Mouse (Mus musculus) left cerebral cortex, postnatal 36 days (tissue): ENCODE measurements around the gene Rassf4. TPM values are rescaled to one million over a fixed set of nuclear protein-coding genes. Genes with fewer than 3 reads are reported as not detected.

Source experiments
- DNase-seq, 2 experiments: peaks; one replicate each; pipeline ENCODE4 v3.0.0; 2021 to 2022; ENCODE audit warnings: low spot score in 2 of 2, mixed read lengths in 1 of 2
- intact Hi-C: fragments of 180-260 bp; cut with DNase I; formaldehyde crosslinking; loops from one replicate; pipeline ENCODE4 v1.15.1; 2025
- microRNA-seq: library from miRNA; unstranded; fragments of <30 nt; microRNA quantifications from one replicate; pipeline ENCODE4 v1.2.0, GENCODE M21; 2022
- total RNA-seq, 2 experiments: library from RNA; stranded (reverse); gene quantifications; 2 replicates each; pipeline ENCODE4 v1.2.3; 2021

Gene Rassf4
- total RNA-seq, 2 experiments from 2014 or later: 4.6 to 5.1 TPM

DNA sequence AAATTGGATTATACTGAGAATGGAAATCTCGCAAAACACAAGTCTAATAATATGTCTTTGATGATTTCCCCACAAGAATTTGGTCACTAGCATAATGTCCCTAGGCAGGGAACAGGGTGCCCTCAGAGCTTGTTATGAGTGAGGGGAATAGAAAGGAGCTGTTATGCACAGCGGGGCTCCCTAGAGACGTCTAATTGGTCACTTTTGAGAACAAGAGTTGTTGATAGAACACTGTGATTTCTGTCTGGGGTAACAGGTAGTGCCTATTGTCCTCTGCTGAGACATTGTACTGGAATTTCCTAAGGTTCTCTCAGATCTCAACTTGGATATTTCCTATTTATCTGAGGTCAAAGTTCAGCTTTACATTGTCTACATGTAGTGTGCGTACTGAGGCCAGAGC, 89.7 kb downstream of the Rassf4 start, which contains the start of gene Olfr215:
Gene Olfr215 (minus strand): TSS at position 101 of the 400 bp plus-strand sequence.
- intact Hi-C loops: no loop called here
- no peak for DNase-seq

Small RNA genes within 50 kb of the gene (microRNA-seq; reads per million reads assigned to microRNA genes)
- not detected for gene Mir7043

Other genes starting within 250 kb of the Rassf4 start
- 1 to 10 TPM; 1.5 to 3.8 TPM for gene Alox5, start 212.8 kb downstream of the Rassf4 start, total RNA-seq
- not detected for gene Olfr211, start 184.9 kb downstream of the Rassf4 start, total RNA-seq
- gene Olfr212, start 167.4 kb downstream of the Rassf4 start, total RNA-seq: under 1 TPM in 1 of 2 experiments, not detected in 1; 0.14 TPM
- gene Olfr213, start 135.5 kb downstream of the Rassf4 start, total RNA-seq: not detected
- 1 to 10 TPM; 2.5 to 2.9 TPM for gene Gm5580, start 122.8 kb downstream of the Rassf4 start, total RNA-seq
- not detected for gene Olfr214, start 119.7 kb downstream of the Rassf4 start, total RNA-seq
- gene Olfr215, start 89.8 kb downstream of the Rassf4 start, total RNA-seq: not detected
- 10 to 100 TPM; 24.0 to 28.5 TPM for gene Zfp422, start 45.0 kb downstream of the Rassf4 start, total RNA-seq
- gene Depp1, start 23.3 kb downstream of the Rassf4 start, total RNA-seq: 1 to 10 TPM; 1.0 to 1.8 TPM
- gene Tmem72, start 43.0 kb upstream of the Rassf4 start, total RNA-seq: under 1 TPM; 0.10 to 0.20 TPM